Mouse (Mus musculus): ENCODE data around the gene Jarid2.

GRCm38 (mm10) chr13:44770808-44771605 is 41.7 kb downstream of the Jarid2 start:
- no peak for TF ChIP-seq ZC3H11A (IDR thresholded peaks at IDR 0.05; ENCODE audit: borderline replicate concordance, low read depth, low read length)
- no peak for TF ChIP-seq HCFC1 (IDR thresholded peaks at IDR 0.05; ENCODE audit: borderline replicate concordance, insufficient read depth, low read length)
- TF ChIP-seq CHD2 (IDR thresholded peaks at IDR 0.05; ENCODE audit: low read depth, low read length), result no peak

All from ES-E14 (cell line).